Mouse (Mus musculus) MEL (cell line): Measurements from ENCODE around the gene Pgd. TPM values are rescaled to one million over a fixed set of nuclear protein-coding genes. Genes with fewer than 3 reads are reported as not detected.

Experiments
- polyA plus RNA-seq, 2 experiments: library from polyadenylated mRNA; stranded (reverse) in 1 of 2; unstranded in 1 of 2; fragments of >175 nt in 1 of 2; fragments of >200 nt in 1 of 2; gene quantifications; 2 replicates each; pipeline versions ENCODE4 v1.2.1 to v1.2.4; 2012; ENCODE audit warnings: low replicate concordance in 2 of 2, low read depth in 1 of 2; ENCODE audit not compliant: insufficient read length in 2 of 2, insufficient read depth in 1 of 2, missing spikeins in 1 of 2
- total RNA-seq: library from RNA; depleted of rRNA; stranded (reverse); fragments of 300-350 nt; gene quantifications from 2 replicates; pipeline ENCODE4 v1.2.3, GENCODE M21; 2012; rRNA removed

Gene Pgd
- total and polyA plus RNA-seq, 3 experiments = 116 to 219 TPM; not detected in 1

Other genes starting within 250 kb of the Pgd start
- gene Pex14, start 66.9 kb downstream of the Pgd start, total RNA-seq = 38.3 and 39.4 TPM in 2 replicates
- gene Pex14, start 66.9 kb downstream of the Pgd start, polyA plus RNA-seq = 10 to 100 TPM in 1 of 2 experiments, not detected in 1; 49.2 TPM
- 16.6 and 20.2 TPM in 2 replicates for gene Dffa, start 62.6 kb downstream of the Pgd start, total RNA-seq
- 10 to 100 TPM in 1 of 2 experiments, not detected in 1; 33.0 TPM for gene Dffa, start 62.6 kb downstream of the Pgd start, polyA plus RNA-seq
- gene Cort, start 40.0 kb downstream of the Pgd start, total RNA-seq = 0.39 and 0.62 TPM in 2 replicates
- gene Cort, start 40.0 kb downstream of the Pgd start, polyA plus RNA-seq = 1 to 10 TPM in 1 of 2 experiments, not detected in 1; 2.0 TPM
- 12.8 and 13.4 TPM in 2 replicates for gene Cenps, start 29.1 kb downstream of the Pgd start, total RNA-seq
- gene Cenps, start 29.1 kb downstream of the Pgd start, polyA plus RNA-seq = 10 to 100 TPM in 1 of 2 experiments, not detected in 1; 60.7 TPM
- 8.8 and 9.1 TPM in 2 replicates for gene Kif1b, start 140.9 kb upstream of the Pgd start, total RNA-seq
- gene Kif1b, start 140.9 kb upstream of the Pgd start, polyA plus RNA-seq = 10 to 100 TPM; 16.3 to 20.2 TPM